ENCODE assay signal across 8 mouse cellular contexts in the genomic region with DNA sequence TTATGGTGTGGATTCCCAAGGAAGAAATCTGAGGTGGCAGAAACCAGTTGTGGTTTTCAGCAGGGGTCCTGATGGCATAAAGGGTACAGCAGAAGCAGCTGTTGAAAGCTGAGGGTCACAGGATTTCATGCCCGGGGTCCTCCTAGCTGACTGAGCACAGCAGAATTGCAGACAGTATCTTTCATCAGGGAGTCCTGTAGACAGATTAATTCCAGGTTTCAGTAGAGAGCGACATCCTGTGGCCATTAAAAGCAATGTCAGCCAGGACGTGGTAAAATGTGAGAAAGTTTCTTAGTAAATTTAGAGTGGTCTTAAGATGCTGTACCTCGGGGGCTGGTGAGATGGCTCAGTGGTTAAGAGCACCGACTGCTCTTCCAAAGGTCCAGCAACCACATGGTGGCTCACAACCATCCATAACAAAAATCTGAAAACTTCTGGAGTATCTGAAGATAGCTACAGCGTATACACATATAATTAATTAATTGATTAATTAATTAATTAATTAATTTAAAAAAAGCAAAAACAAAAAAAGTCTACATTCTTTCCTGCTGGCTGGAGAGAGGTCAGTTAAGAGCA. TPM values are rescaled to one million over a fixed set of nuclear protein-coding genes. Genes with fewer than 3 reads are reported as not detected.
DNase-seq lines count a peak whose midpoint lies in the region; ATAC-seq and TF ChIP-seq lines count a peak whose summit lies in the region.

No protein-coding gene starts in this region.

- DNase-seq in liver, embryonic 11.5 days (ENCODE audit: low spot score): no peak
- peak; percentile 92 for DNase-seq in kidney, postnatal 0 days (ENCODE audit: low spot score)
- DNase-seq in urinary bladder, postnatal 14 days (ENCODE audit: low spot score): no peak

- ATAC-seq in liver, embryonic 11.5 days (replicated peaks; ENCODE audit: low FRiP score): peak; percentile 49; the same call in 1 of the 2 replicates
- ATAC-seq in liver, embryonic 12.5 days: no peak
- ATAC-seq in forebrain, embryonic 16.5 days: 0 out of 2 replicates have a peak, but pooled peaks have one; percentile 38
- ATAC-seq in kidney, postnatal 0 days (replicated peaks; ENCODE audit: low FRiP score, low read depth): 0 out of 2 replicates have a peak, but pooled peaks have one; percentile 45
- peak; percentile 70; the same call in 1 of the 2 replicates for ATAC-seq in midbrain, embryonic 13.5 days
- no peak for ATAC-seq in erythroid progenitor cell, adult 5-6 weeks (replicated peaks; ENCODE audit: low FRiP score, poor library complexity, severe bottlenecking)

- no peak overlapping the region for H3K4me2 ChIP-seq in liver, embryonic 11.5 days
- H3K4me2 ChIP-seq in liver, embryonic 12.5 days: no peak overlapping the region
- no peak overlapping the region for H3K4me2 ChIP-seq in forebrain, embryonic 16.5 days (ENCODE audit: low read length)
- no peak overlapping the region for H3K4me2 ChIP-seq in kidney, postnatal 0 days (ENCODE audit: low read length)
- H3K4me2 ChIP-seq in midbrain, embryonic 13.5 days (replicated peaks): no peak overlapping the region

- H3K36me3 ChIP-seq in liver, embryonic 11.5 days (ENCODE audit: control insufficient read depth, insufficient read depth, low read length): no peaks in the 10 kb centered on the region
- H3K36me3 ChIP-seq in liver, embryonic 12.5 days: no peaks in the 10 kb centered on the region
- no peaks in the 10 kb centered on the region for H3K36me3 ChIP-seq in forebrain, embryonic 16.5 days (ENCODE audit: control insufficient read depth, insufficient read depth)
- H3K36me3 ChIP-seq in kidney, postnatal 0 days (ENCODE audit: insufficient read depth, low read length): no peaks in the 10 kb centered on the region
- no peaks in the 10 kb centered on the region for H3K36me3 ChIP-seq in midbrain, embryonic 13.5 days

- no peak overlapping the region for H3K4me3 ChIP-seq in liver, embryonic 11.5 days (ENCODE audit: low read depth, low read length)
- H3K4me3 ChIP-seq in liver, embryonic 12.5 days: no peak overlapping the region
- H3K4me3 ChIP-seq in bone marrow macrophage, adult 2 months (ENCODE audit: insufficient read depth, low read length): no peak overlapping the region
- no peak overlapping the region for H3K4me3 ChIP-seq in forebrain, embryonic 16.5 days (replicated peaks; ENCODE audit: low read length)
- H3K4me3 ChIP-seq in kidney, postnatal 0 days (replicated peaks; ENCODE audit: low read depth, low read length): no peak overlapping the region
- no peak overlapping the region for H3K4me3 ChIP-seq in midbrain, embryonic 13.5 days (replicated peaks)

- no peak overlapping the region for H3K27ac ChIP-seq in liver, embryonic 11.5 days (ENCODE audit: low read depth, low read length)
- no peak overlapping the region for H3K27ac ChIP-seq in liver, embryonic 12.5 days
- no peak overlapping the region for H3K27ac ChIP-seq in bone marrow macrophage, adult 2 months (ENCODE audit: insufficient read depth, low read depth, low read length)
- H3K27ac ChIP-seq in forebrain, embryonic 16.5 days (ENCODE audit: low read length): no peak overlapping the region
- no peak overlapping the region for H3K27ac ChIP-seq in kidney, postnatal 0 days
- no peak overlapping the region for H3K27ac ChIP-seq in midbrain, embryonic 13.5 days

- H3K9me3 ChIP-seq in liver, embryonic 11.5 days (ENCODE audit: control insufficient read depth, low read length): no peaks in the 10 kb centered on the region
- no peaks in the 10 kb centered on the region for H3K9me3 ChIP-seq in liver, embryonic 12.5 days (replicated peaks)
- H3K9me3 ChIP-seq in forebrain, embryonic 16.5 days (ENCODE audit: control insufficient read depth, low read length): no peaks in the 10 kb centered on the region
- H3K9me3 ChIP-seq in kidney, postnatal 0 days (replicated peaks; ENCODE audit: low read length): no peaks in the 10 kb centered on the region
- no peaks in the 10 kb centered on the region for H3K9me3 ChIP-seq in midbrain, embryonic 13.5 days

- TF ChIP-seq CTCF in bone marrow macrophage, adult 2 months (IDR thresholded peaks at IDR 0.05; ENCODE audit: low read depth, low read length): peak; percentile 33; the same call in 1 of the 2 replicates
- TF ChIP-seq CTCF in kidney, postnatal 0 days (IDR thresholded peaks at IDR 0.05; ENCODE audit: low read depth): peak; percentile 89

- no peaks in the 10 kb centered on the region; the same call in 1 of the 2 replicates for H3K4me1 ChIP-seq in liver, embryonic 11.5 days (replicated peaks; ENCODE audit: control insufficient read depth, insufficient read depth, low read length)
- H3K4me1 ChIP-seq in liver, embryonic 12.5 days: peaks cover 5% of the 10 kb centered on the region; the same call in 1 of the 2 replicates
- no peaks in the 10 kb centered on the region for H3K4me1 ChIP-seq in bone marrow macrophage, adult 2 months (ENCODE audit: control insufficient read depth, insufficient read depth, low read length)
- H3K4me1 ChIP-seq in forebrain, embryonic 16.5 days (replicated peaks; ENCODE audit: control insufficient read depth, insufficient read depth, low read length): no peaks in the 10 kb centered on the region
- H3K4me1 ChIP-seq in kidney, postnatal 0 days (replicated peaks; ENCODE audit: insufficient read depth, low read length): no peaks in the 10 kb centered on the region
- H3K4me1 ChIP-seq in midbrain, embryonic 13.5 days (replicated peaks): no peaks in the 10 kb centered on the region

- no peaks in the 10 kb centered on the region for H3K27me3 ChIP-seq in liver, embryonic 11.5 days (replicated peaks; ENCODE audit: control insufficient read depth, insufficient read depth, low read length)
- no peaks in the 10 kb centered on the region for H3K27me3 ChIP-seq in liver, embryonic 12.5 days (replicated peaks)
- no peaks in the 10 kb centered on the region for H3K27me3 ChIP-seq in forebrain, embryonic 16.5 days (replicated peaks; ENCODE audit: control insufficient read depth, insufficient read depth, low read length)
- no peaks in the 10 kb centered on the region for H3K27me3 ChIP-seq in kidney, postnatal 0 days (ENCODE audit: insufficient read depth, low read length)
- H3K27me3 ChIP-seq in midbrain, embryonic 13.5 days: no peaks in the 10 kb centered on the region

- no peak overlapping the region for H3K9ac ChIP-seq in liver, embryonic 11.5 days (ENCODE audit: low read depth, low read length)
- no peak overlapping the region for H3K9ac ChIP-seq in liver, embryonic 12.5 days
- no peak overlapping the region for H3K9ac ChIP-seq in forebrain, embryonic 16.5 days (replicated peaks; ENCODE audit: low read depth, low read length)
- no peak overlapping the region for H3K9ac ChIP-seq in kidney, postnatal 0 days (ENCODE audit: low read depth, low read length)
- no peak overlapping the region for H3K9ac ChIP-seq in midbrain, embryonic 13.5 days (replicated peaks)

- WGBS in liver, embryonic 11.5 days: 21% methylated on average over 6 of the region's 6 CpGs
- WGBS in liver, embryonic 12.5 days (ENCODE audit: insufficient replicate concordance): 19% methylated on average over 6 of the region's 6 CpGs
- 27% methylated on average over 6 of the region's 6 CpGs for WGBS in forebrain, embryonic 16.5 days
- 19% methylated on average over 6 of the region's 6 CpGs for WGBS in kidney, postnatal 0 days
- WGBS in midbrain, embryonic 13.5 days: 25% methylated on average over 6 of the region's 6 CpGs

- no peak for TF ChIP-seq POLR2A in bone marrow macrophage, adult 2 months (IDR thresholded peaks at IDR 0.05; ENCODE audit: borderline replicate concordance, low read depth, low read length)

RNA-seq across cellular contexts. Expression of a gene that starts 14.0 kb away (rescaled TPM):
- 1.9 and 2.0 TPM in 2 replicates for polyA plus RNA-seq in liver, embryonic 11.5 days (2014; fragmentation: Nextera tagmentation; extraction: Ambion mirVana)
- polyA plus RNA-seq in liver, embryonic 12.5 days (2016; fragmentation: Nextera tagmentation; extraction: Ambion mirVana): 1.8 and 2.0 TPM in 2 replicates
- 0.40 and 0.68 TPM in 2 replicates for polyA plus RNA-seq in bone marrow macrophage, adult 2 months (2012; ENCODE audit: insufficient read depth, insufficient read length, missing spikeins)
- polyA plus RNA-seq in forebrain, embryonic 16.5 days (2015; fragmentation: Nextera tagmentation; extraction: Ambion mirVana): not detected in 2 replicates
- 0.99 and 1.1 TPM in 2 replicates for polyA plus RNA-seq in kidney, postnatal 0 days (2015; fragmentation: Nextera tagmentation; extraction: Ambion mirVana)
- polyA plus RNA-seq in midbrain, embryonic 13.5 days (2015; fragmentation: Nextera tagmentation; extraction: Ambion mirVana): 0.10 TPM in 1 of 2 replicates, not detected in the other
- total RNA-seq in erythroid progenitor cell, adult 5-6 weeks (2015; ENCODE audit: low replicate concordance): 1.4 and 6.7 TPM in 2 replicates
- 0.39 and 0.76 TPM in 2 replicates for total RNA-seq in erythroid progenitor cell, adult 5-6 weeks (2017; ENCODE audit: low replicate concordance)

RNA-seq across cellular contexts. Expression of a gene that starts 42.8 kb away (rescaled TPM):
- 61.9 and 66.2 TPM in 2 replicates for polyA plus RNA-seq in liver, embryonic 11.5 days (2014; fragmentation: Nextera tagmentation; extraction: Ambion mirVana)
- polyA plus RNA-seq in liver, embryonic 12.5 days (2016; fragmentation: Nextera tagmentation; extraction: Ambion mirVana): 36.7 and 37.3 TPM in 2 replicates
- 20.2 and 24.1 TPM in 2 replicates for polyA plus RNA-seq in bone marrow macrophage, adult 2 months (2012; ENCODE audit: insufficient read depth, insufficient read length, missing spikeins)
- 112 and 117 TPM in 2 replicates for polyA plus RNA-seq in forebrain, embryonic 16.5 days (2015; fragmentation: Nextera tagmentation; extraction: Ambion mirVana)
- 61.2 and 63.4 TPM in 2 replicates for polyA plus RNA-seq in kidney, postnatal 0 days (2015; fragmentation: Nextera tagmentation; extraction: Ambion mirVana)
- polyA plus RNA-seq in midbrain, embryonic 13.5 days (2015; fragmentation: Nextera tagmentation; extraction: Ambion mirVana): 106 and 109 TPM in 2 replicates
- total RNA-seq in erythroid progenitor cell, adult 5-6 weeks (2015; ENCODE audit: low replicate concordance): 19.8 and 21.0 TPM in 2 replicates
- total RNA-seq in erythroid progenitor cell, adult 5-6 weeks (2017; ENCODE audit: low replicate concordance): 11.3 and 16.6 TPM in 2 replicates

Comparison
In these comparisons a context has a peak if more than half of its experiments do, and no peak if none do; other contexts are left out.
1. ATAC-seq: peak in liver, embryonic 11.5 days (single experiment), forebrain, embryonic 16.5 days (single experiment), kidney, postnatal 0 days (single experiment) and midbrain, embryonic 13.5 days (single experiment); none in liver, embryonic 12.5 days (single experiment) and erythroid progenitor cell, adult 5-6 weeks (single experiment).